Mouse (Mus musculus): Measurements from ENCODE around the gene LTO1.

DNA sequence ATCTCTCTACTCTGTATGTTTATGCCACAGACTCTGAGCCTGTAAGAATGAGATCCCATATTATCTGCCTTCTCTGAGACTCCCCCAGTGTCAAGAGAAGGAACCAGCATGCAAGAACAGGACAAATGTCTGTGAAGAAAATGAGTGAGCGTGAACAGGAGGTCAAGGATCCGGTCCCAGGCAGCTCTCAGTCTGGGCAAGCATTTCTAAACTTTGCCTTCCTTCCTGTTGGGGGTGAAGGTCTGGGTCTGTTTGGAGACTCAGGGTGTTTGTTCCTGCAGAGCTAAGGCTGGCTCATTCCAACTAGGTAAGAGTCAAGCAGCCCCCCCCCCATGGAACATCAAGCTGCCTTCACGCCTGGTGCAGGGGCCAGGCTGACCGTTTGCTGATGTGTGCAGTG, 42.5 kb upstream of the LTO1 start:
- no peak for TF ChIP-seq CTCF (IDR thresholded peaks at IDR 0.05; ENCODE audit: low read depth)
- no peak for TF ChIP-seq EP300 (IDR thresholded peaks at IDR 0.05; ENCODE audit: low read depth)

All from heart, postnatal 0 days (tissue).